Mouse (Mus musculus) ovary, postnatal 10 days (tissue): ENCODE measurements around the gene Siglecg.

Experiments
- DNase-seq: peaks from one replicate; pipeline ENCODE4 v3.0.0; 2022; ENCODE audit warnings: low spot score

Gene Siglecg

GRCm38 (mm10) chr7:43442684-43443083 lies 34.7 kb downstream of the Siglecg start:
- no peak for DNase-seq

- peak; percentile 66 for DNase-seq
These were observed 35.3 kb downstream of the Siglecg start for GRCm38 (mm10) chr7:43443126-43443916.

- peak; percentile 87 for DNase-seq
These were observed 35.9 kb downstream of the Siglecg start, which contains the start of the genes Etfb and Gm45233 for GRCm38 (mm10) chr7:43443917-43444293. Gene Etfb, plus strand, starts transcription at chr7:43444083. Gene Gm45233, plus strand, starts transcription at chr7:43444128.

- no peak for DNase-seq
These were observed 39.8 kb downstream of the Siglecg start for GRCm38 (mm10) chr7:43447801-43448200.

- no peak for DNase-seq
These were observed 40.2 kb downstream of the Siglecg start for GRCm38 (mm10) chr7:43448246-43448645.

GRCm38 (mm10) chr7:43449811-43450210 lies 41.8 kb downstream of the Siglecg start:
- DNase-seq: no peak

GRCm38 (mm10) chr7:43451726-43452125 lies 43.7 kb downstream of the Siglecg start:
- DNase-seq: no peak

GRCm38 (mm10) chr7:43452609-43453008 lies 44.6 kb downstream of the Siglecg start:
- no peak for DNase-seq

GRCm38 (mm10) chr7:43453599-43454355 lies 45.8 kb downstream of the Siglecg start:
- DNase-seq: no peak

- no peak for DNase-seq
These were observed 46.4 kb downstream of the Siglecg start for GRCm38 (mm10) chr7:43454371-43454770.

- DNase-seq: no peak
These were observed 54.8 kb downstream of the Siglecg start, which contains the start of gene Vsig10l for GRCm38 (mm10) chr7:43462851-43463250. Gene Vsig10l, plus strand, starts transcription at chr7:43463151.

GRCm38 (mm10) chr7:43463976-43464375 lies 56.0 kb downstream of the Siglecg start:
- no peak for DNase-seq

- no peak for DNase-seq
These were observed 56.9 kb downstream of the Siglecg start for GRCm38 (mm10) chr7:43464864-43465343.

GRCm38 (mm10) chr7:43465344-43466098 lies 57.5 kb downstream of the Siglecg start:
- peak; percentile 62 for DNase-seq

GRCm38 (mm10) chr7:43466099-43466694 lies 58.2 kb downstream of the Siglecg start:
- peak; percentile 56 for DNase-seq
